Mouse (Mus musculus) neural tube, embryonic 15.5 days (tissue): ENCODE results near the gene Tor1aip2. TPM values are rescaled to one million over a fixed set of nuclear protein-coding genes. Genes with fewer than 3 reads are reported as not detected.

Experiments
- ATAC-seq: fragments of 200-750 bp; cut with Nextera tagmentation; 2 replicates; pipeline ENCODE4 v1.8.0; 2017; ENCODE audit warnings: mild to moderate bottlenecking, moderate TSS enrichment, moderate library complexity; ENCODE audit not compliant: low FRiP score
- H3K27ac ChIP-seq: fragments of 300-500 bp; sonication (generic); replicated peaks from 2 replicates; pipeline ENCODE4 v1.5.1; 2015; ENCODE audit warnings: mild to moderate bottlenecking, inconsistent platforms
- H3K27me3 ChIP-seq: fragments of 300-500 bp; sonication (generic); replicated peaks from 2 replicates; pipeline ENCODE4 v1.6.1; 2015; ENCODE audit warnings: inconsistent platforms
- H3K36me3 ChIP-seq: fragments of 300-500 bp; sonication (generic); 2 replicates; pipeline ENCODE4 v1.6.1; 2015; ENCODE audit warnings: inconsistent platforms
- H3K4me1 ChIP-seq: fragments of 300-500 bp; sonication (generic); 2 replicates; pipeline ENCODE4 v1.6.1; 2015; ENCODE audit warnings: inconsistent platforms
- H3K4me2 ChIP-seq: fragments of 300-500 bp; sonication (generic); 2 replicates; pipeline ENCODE4 v1.6.1; 2015; ENCODE audit warnings: inconsistent platforms, mild to moderate bottlenecking, moderate library complexity
- H3K4me3 ChIP-seq: fragments of 300-500 bp; sonication (generic); replicated peaks from 2 replicates; pipeline ENCODE4 v1.5.1; 2015; ENCODE audit warnings: mild to moderate bottlenecking, inconsistent platforms
- H3K9ac ChIP-seq: fragments of 300-500 bp; sonication (generic); replicated peaks from 2 replicates; pipeline ENCODE4 v1.6.1; 2015; ENCODE audit warnings: mild to moderate bottlenecking, inconsistent platforms
- H3K9me3 ChIP-seq: fragments of 300-500 bp; sonication (generic); replicated peaks from 2 replicates; pipeline ENCODE4 v1.6.1; 2016; ENCODE audit warnings: inconsistent platforms
- WGBS: fragments of 180-500 bp; shearing (Covaris S2); methylation state at CpG from one replicate; pipeline ENCODE4 v1.1.7; 2015; ENCODE audit warnings: mixed read lengths; 5-methylcytosine and 5-hydroxymethylcytosine counted together
- polyA plus RNA-seq: library from polyadenylated mRNA; unstranded; fragments of >200 nt; fragmentation: Nextera tagmentation; extraction: Ambion mirVana; gene quantifications from 2 replicates; pipeline ENCODE4 v1.2.1, GENCODE M21; 2015

Gene Tor1aip2
- polyA plus RNA-seq, 1 experiment from 2014 or later = 60.0 TPM

DNA sequence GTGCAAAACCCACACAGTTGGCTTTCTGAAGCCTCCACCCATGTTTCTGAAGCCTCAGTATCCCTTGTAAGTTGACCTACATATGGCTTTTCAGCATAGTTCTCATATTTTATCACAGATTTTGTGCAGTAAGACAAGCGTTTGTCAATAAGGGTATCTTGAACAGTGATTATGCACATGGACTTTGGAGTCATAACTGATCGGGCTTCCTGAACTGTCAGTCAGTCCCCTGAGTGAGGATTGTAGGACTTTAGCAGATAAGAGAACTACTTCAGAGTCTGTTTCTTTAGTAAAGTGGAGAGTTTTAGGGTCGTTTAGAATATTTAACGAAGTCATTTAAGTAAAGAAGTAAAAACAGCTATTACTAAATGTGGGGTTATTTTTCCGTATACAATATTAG is 7.3 kb downstream of the Tor1aip2 start:
- 92% methylated on average over 5 of the region's 5 CpGs for WGBS
- Histone ChIP-seq H3K27ac (no peak overlapping the region), H3K4me1 (peaks cover 23% of the 10 kb centered on the region), H3K36me3 (peaks cover 3% of the 10 kb centered on the region), H3K9ac (no peak overlapping the region), H3K4me3 (no peak overlapping the region; the same call in 1 of the 2 replicates), H3K4me2 (peak overlapping the region; percentile 57; the same call in 1 of the 2 replicates), H3K9me3 (no peaks in the 10 kb centered on the region), H3K27me3 (no peaks in the 10 kb centered on the region)
- no peak for ATAC-seq

DNA sequence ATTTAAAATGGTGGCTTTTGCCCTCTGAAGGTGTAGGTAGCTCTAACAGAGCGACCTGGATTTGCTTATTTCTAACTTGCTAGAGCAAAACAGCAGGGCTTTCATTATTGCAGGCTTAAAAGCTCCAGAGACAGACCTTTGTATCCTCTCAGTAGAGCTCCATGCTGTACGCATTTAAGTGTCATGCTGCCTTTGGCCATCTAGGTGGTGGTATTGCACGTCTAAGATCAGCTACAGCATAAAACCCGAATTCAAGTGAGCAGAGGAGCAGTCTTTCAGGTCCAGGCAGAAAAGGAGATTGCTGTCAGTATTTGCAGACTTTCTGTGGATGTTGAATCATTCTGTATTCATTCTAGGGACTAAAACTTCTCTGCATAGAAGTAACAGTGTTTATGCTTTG is 7.8 kb downstream of the Tor1aip2 start:
- H3K4me2 ChIP-seq = peak overlapping the region; percentile 11; the same call in 1 of the 2 replicates
- no peak overlapping the region for H3K9ac ChIP-seq
- no peaks in the 10 kb centered on the region for H3K27me3 ChIP-seq
- 20% methylated on average over 4 of the region's 4 CpGs for WGBS
- H3K27ac ChIP-seq = no peak overlapping the region; the same call in 1 of the 2 replicates
- H3K36me3 ChIP-seq = peaks cover 3% of the 10 kb centered on the region
- H3K4me1 ChIP-seq = peaks cover 23% of the 10 kb centered on the region
- no peak overlapping the region for H3K4me3 ChIP-seq
- peak; percentile 49 for ATAC-seq
- H3K9me3 ChIP-seq = no peaks in the 10 kb centered on the region

DNA sequence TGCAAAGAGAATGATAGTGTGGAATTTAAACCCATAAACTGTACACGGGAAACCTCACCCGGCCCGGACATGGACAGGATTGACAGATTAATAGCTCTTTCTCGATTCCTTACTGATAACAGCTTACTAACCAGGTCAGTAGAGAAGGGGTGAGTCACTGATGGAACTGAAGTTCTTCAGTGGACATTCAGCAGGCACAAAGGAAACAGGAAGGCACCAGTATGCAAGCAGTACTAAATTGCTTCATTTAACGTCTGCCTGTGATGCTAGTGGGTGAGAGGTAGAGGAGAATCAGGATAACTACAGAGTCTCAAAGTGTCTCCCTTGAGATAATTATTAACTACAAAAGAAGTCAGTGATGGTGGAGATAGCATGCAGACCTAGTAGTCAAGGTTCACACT is 9.0 kb downstream of the Tor1aip2 start:
- Histone ChIP-seq H3K27me3 (no peaks in the 10 kb centered on the region), H3K36me3 (peaks cover 5% of the 10 kb centered on the region), H3K27ac (no peak overlapping the region), H3K9me3 (no peaks in the 10 kb centered on the region), H3K4me1 (peaks cover 23% of the 10 kb centered on the region), H3K4me3 (no peak overlapping the region), H3K4me2 (no peak overlapping the region), H3K9ac (no peak overlapping the region)
- 79% methylated on average over 5 of the region's 5 CpGs for WGBS
- no peak for ATAC-seq

DNA sequence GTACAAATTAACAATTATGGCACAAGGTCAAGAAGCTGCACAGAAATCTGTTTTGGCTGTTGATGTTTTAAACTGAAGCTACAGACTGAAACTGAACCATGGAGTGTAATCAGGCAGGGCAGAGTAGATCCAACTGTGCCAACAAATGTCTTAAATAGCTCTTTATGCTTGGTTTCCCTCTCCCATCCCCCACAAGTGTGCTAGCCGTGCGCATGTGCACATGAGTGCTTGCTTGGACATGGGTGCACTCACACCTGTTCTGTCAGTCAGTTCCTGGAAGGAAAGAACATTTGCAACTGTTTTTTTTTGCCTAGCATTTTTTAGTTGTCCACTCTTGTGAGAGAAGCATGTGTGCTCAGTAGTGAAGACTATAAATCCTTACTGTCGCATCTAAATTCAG is 11.5 kb downstream of the Tor1aip2 start:
- no peak overlapping the region for H3K4me2 ChIP-seq
- ATAC-seq = no peak
- H3K36me3 ChIP-seq = peaks cover 19% of the 10 kb centered on the region
- no peak overlapping the region for H3K27ac ChIP-seq
- H3K9ac ChIP-seq = no peak overlapping the region
- no peaks in the 10 kb centered on the region for H3K9me3 ChIP-seq
- no peaks in the 10 kb centered on the region for H3K27me3 ChIP-seq
- H3K4me1 ChIP-seq = peaks cover 16% of the 10 kb centered on the region
- WGBS = 73% methylated on average over 3 of the region's 3 CpGs
- no peak overlapping the region for H3K4me3 ChIP-seq

DNA sequence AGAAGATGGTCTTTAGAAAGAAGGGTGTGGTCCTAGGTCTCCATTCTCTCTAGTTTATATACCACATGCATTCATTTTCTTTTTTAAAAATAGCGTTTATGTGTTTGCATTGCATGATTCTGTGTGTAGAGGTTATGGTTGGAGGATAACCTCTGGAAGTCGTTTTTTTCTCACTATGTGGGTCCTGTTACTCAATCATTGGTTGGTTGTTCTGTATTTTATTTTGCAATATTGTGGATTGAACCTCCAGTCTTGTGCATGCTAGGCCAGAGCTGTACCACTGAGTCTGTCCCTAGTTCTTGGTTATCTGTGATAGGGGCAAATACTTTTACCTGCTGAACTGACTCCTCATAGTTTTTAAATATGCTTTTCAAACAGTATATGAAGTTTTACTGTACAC is 23.0 kb downstream of the Tor1aip2 start:
- no peak for ATAC-seq
- Histone ChIP-seq H3K9me3 (no peaks in the 10 kb centered on the region), H3K4me2 (no peak overlapping the region), H3K27ac (no peak overlapping the region), H3K9ac (no peak overlapping the region), H3K36me3 (peaks cover 16% of the 10 kb centered on the region), H3K4me1 (no peaks in the 10 kb centered on the region), H3K4me3 (no peak overlapping the region), H3K27me3 (no peaks in the 10 kb centered on the region)
- WGBS = 96% methylated on average over 2 of the region's 2 CpGs

DNA sequence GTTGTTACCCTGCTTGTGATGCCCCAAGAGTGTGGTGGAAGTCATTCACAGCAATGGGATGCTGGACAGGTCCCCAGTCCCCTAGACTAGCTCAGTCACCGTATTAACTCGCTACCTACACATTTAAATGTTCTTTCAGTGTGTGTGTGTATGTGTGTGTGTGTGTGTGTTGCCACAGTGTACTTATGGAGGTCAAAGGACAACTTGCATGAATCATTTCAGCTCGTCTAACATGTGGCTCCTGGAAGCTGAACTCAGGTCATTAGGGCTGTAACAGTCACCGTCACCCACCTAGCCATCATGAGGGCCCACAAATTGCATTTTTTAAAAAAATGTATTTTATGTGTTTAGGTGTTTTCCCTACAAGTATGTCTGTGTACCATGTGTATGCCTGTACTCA is 27.0 kb downstream of the Tor1aip2 start:
- Histone ChIP-seq H3K4me3 (no peak overlapping the region), H3K4me2 (no peak overlapping the region), H3K9ac (no peak overlapping the region), H3K9me3 (no peaks in the 10 kb centered on the region), H3K36me3 (peaks cover 34% of the 10 kb centered on the region), H3K27ac (no peak overlapping the region), H3K4me1 (no peaks in the 10 kb centered on the region), H3K27me3 (no peaks in the 10 kb centered on the region)
- 91% methylated on average over 4 of the region's 4 CpGs for WGBS
- ATAC-seq = no peak

DNA sequence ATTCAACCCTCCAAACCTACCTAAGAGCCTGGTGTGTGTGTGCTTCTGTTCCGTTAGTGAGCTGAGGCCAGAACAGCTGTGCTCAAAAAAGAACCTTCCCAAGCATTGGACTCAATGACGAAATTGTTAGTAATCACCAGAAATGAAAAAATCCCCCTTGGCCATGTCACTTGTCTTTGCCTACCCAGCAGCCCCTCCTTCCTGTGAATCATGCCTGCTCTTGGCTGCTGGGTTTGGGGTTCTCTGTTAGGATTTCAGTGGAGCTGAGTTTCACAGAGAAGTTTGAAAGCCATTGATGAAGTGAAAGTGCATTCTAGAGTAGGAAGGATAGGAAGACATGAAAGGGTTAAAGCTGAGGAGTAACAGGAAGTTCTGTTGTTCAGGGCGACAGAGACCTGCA is 30.9 kb downstream of the Tor1aip2 start:
- Histone ChIP-seq H3K4me3 (no peak overlapping the region), H3K9ac (no peak overlapping the region), H3K9me3 (no peaks in the 10 kb centered on the region), H3K4me2 (no peak overlapping the region), H3K4me1 (no peaks in the 10 kb centered on the region), H3K27ac (no peak overlapping the region), H3K36me3 (peaks cover 34% of the 10 kb centered on the region), H3K27me3 (no peaks in the 10 kb centered on the region)
- no peak for ATAC-seq
- 76% methylated on average over 3 of the region's 3 CpGs for WGBS

DNA sequence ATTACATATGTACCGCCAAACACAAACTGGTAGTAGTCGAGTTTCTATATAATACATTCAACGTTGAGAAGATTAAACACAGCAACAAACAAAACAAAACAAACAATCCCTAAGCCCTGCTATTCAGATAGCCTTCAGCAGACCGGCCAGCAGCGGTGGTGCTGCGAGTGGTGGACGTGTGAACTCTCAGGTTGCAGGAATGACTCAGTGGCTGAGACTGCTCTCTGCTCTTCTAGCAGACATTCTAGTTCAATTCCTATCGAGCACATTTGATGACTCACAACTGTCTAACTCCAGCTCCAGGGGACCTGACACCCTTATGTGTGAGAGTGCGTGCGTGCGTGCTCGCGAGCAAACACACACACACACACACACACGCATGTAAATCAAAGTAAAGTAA is 34.9 kb downstream of the Tor1aip2 start:
- no peak for ATAC-seq
- 89% methylated on average over 14 of the region's 14 CpGs for WGBS

DNA sequence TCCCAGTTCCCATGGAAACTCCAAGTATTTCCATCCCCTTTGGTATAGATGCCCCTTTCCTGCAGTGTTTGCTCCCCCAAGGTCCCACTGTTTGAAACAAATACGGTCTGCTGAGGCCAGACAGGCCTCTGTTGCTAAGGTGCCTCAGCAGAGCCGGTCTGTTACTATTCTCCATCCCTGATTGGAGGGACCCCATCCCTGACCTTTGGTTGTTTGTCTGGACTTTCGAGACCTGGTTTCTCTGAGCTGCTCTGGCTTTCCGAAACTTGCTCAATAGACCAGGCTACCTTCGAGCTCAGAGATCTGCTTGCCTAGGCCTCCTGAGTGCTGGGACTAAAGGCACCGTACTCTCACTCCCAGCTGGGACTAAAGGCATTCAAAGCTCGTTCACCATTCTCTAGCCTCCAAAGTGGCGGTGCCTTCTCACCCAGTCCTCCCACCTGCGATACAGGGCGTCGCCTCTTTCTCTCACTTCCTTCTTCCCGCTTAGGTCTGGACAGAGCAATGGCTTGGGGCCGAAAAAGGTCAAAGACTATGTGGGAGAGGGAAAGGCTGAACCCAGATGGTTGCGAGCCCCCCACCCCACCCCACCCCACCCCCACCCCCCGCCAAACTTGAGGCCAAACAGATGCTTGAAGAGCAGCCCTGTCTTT is 38.1 kb downstream of the Tor1aip2 start:
- Histone ChIP-seq H3K4me2 (no peak overlapping the region), H3K9ac (no peak overlapping the region), H3K36me3 (no peaks in the 10 kb centered on the region), H3K27me3 (no peaks in the 10 kb centered on the region), H3K9me3 (no peaks in the 10 kb centered on the region), H3K4me1 (no peaks in the 10 kb centered on the region), H3K4me3 (no peak overlapping the region), H3K27ac (no peak overlapping the region)
- WGBS = 70% methylated on average over 15 of the region's 15 CpGs
- ATAC-seq = no peak

More for the DNA sequence above, 34.9 kb downstream of the Tor1aip2 start:
- Histone ChIP-seq H3K27ac (no peak overlapping the region), H3K4me1 (no peaks in the 10 kb centered on the region), H3K4me2 (no peak overlapping the region), H3K27me3 (no peaks in the 10 kb centered on the region), H3K9ac (no peak overlapping the region), H3K4me3 (no peak overlapping the region), H3K36me3 (peaks cover 9% of the 10 kb centered on the region), H3K9me3 (no peaks in the 10 kb centered on the region)

DNA sequence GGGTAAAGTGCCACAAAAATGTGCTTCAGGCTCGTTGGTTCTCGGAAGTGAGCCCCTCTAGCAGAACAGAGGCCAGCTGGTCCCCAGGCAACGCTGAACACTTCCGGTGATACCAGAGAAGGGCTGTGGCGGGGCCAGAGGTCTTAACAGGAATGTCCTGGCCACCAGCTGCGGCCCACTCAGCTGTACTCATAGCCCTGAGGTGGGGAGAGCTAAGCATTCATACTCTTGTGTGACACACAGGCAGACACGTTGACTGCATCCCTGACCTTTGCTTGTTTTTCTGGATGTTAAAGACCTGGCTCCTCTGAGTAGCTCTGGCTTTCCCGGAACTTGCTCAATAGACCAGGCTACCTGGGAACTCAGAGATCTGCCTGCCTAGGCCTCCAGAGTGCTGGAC is 39.4 kb downstream of the Tor1aip2 start:
- Histone ChIP-seq H3K4me3 (no peak overlapping the region), H3K9ac (no peak overlapping the region), H3K36me3 (no peaks in the 10 kb centered on the region), H3K9me3 (no peaks in the 10 kb centered on the region), H3K4me1 (no peaks in the 10 kb centered on the region), H3K27me3 (no peaks in the 10 kb centered on the region), H3K27ac (no peak overlapping the region), H3K4me2 (no peak overlapping the region)
- WGBS = 70% methylated on average over 8 of the region's 8 CpGs
- ATAC-seq = no peak

DNA sequence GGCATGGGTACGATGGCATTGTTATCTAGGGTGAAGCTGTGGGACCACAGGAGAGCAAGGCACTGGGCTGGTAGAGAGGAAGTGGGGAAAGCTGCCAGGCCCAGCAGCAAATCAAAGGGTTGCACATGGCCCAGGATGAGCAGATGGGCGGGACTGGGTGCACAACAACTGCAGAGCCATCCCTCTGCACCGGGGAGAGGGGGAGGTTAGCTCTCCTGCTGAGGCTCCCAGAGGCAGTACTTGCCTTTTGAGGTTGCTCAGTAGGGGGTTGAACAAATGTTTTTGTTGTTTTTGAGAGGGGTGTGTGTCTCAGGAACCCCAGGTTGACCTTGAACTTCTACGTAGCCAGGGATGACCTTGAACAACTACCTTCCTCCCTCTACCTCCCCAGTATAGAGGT is 41.3 kb downstream of the Tor1aip2 start:
- H3K27ac ChIP-seq = no peak overlapping the region
- H3K4me3 ChIP-seq = no peak overlapping the region
- WGBS = 55% methylated on average over 4 of the region's 4 CpGs
- no peaks in the 10 kb centered on the region for H3K4me1 ChIP-seq
- no peak overlapping the region for H3K4me2 ChIP-seq
- no peaks in the 10 kb centered on the region for H3K27me3 ChIP-seq
- no peaks in the 10 kb centered on the region for H3K9me3 ChIP-seq
- H3K9ac ChIP-seq = no peak overlapping the region
- H3K36me3 ChIP-seq = no peaks in the 10 kb centered on the region
- no peak for ATAC-seq

DNA sequence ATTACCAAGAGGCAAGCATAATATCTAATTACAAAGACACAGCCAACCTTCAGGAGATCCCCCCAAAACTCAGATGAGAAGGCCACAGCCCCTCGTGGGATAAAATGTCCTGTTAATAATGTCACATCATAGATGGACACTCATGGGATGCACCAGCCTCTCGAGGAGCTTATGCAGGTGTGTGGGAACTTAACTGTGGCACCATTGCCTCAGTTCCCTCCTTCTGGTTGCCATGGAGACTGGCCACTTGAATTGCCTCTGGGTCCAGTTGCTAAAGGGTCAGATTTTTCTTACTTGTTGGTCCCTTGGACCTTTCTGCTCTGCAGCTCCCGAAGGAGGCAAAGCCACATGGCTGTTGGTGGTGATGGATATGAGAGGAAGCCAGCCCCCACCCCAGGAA is 42.5 kb downstream of the Tor1aip2 start:
- no peak overlapping the region for H3K9ac ChIP-seq
- no peaks in the 10 kb centered on the region for H3K9me3 ChIP-seq
- H3K4me2 ChIP-seq = no peak overlapping the region
- 72% methylated on average over 3 of the region's 3 CpGs for WGBS
- H3K27ac ChIP-seq = no peak overlapping the region
- no peaks in the 10 kb centered on the region for H3K4me1 ChIP-seq
- no peak for ATAC-seq
- no peaks in the 10 kb centered on the region for H3K36me3 ChIP-seq
- no peaks in the 10 kb centered on the region for H3K27me3 ChIP-seq
- H3K4me3 ChIP-seq = no peak overlapping the region
